Mouse (Mus musculus): ENCODE data around the gene Asb13.

DNA sequence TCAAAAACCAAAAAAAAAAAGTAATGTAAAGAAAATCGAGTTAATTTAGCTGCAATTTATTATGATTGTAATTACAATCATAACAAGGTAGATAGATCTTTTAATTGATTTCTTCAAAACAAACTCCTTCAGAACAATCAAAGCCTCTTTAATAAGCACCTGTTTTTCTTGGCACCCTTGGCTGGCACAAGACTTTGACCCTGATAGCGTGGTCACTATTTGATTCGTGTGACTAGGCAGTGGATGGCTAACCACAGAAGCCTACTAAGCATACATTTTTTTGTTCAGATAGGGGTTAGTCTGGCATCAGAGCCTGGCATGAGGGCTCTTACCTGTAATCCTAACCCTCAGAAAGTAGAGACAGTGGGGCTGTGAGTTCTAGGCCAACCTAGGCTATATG, 1.2 kb downstream of the Asb13 start:
- TF ChIP-seq CTCF (IDR thresholded peaks at IDR 0.05; ENCODE audit: low read depth), result no peak
- no peak for TF ChIP-seq EP300 (IDR thresholded peaks at IDR 0.05; ENCODE audit: low read depth)
